Mouse (Mus musculus) hindbrain, postnatal 0 days (tissue): ENCODE results near the gene Csnk1g1. TPM values are rescaled to one million over a fixed set of nuclear protein-coding genes. Genes with fewer than 3 reads are reported as not detected.

Experiments used
- ATAC-seq: fragments of 200-750 bp; cut with Nextera tagmentation; 2 replicates; pipeline ENCODE4 v1.8.0; 2017; ENCODE audit warnings: mild to moderate bottlenecking, moderate TSS enrichment, moderate library complexity
- DNase-seq: peaks from one replicate; pipeline ENCODE4 v3.0.0-alpha.2; 2015; ENCODE audit warnings: low spot score
- H3K27ac ChIP-seq: fragments of 300-500 bp; sonication (generic); 2 replicates; pipeline ENCODE4 v1.5.1; 2014; ENCODE audit warnings: mild to moderate bottlenecking
- H3K27me3 ChIP-seq: fragments of 300-500 bp; sonication (generic); 2 replicates; pipeline ENCODE4 v1.6.1; 2014; ENCODE audit warnings: low read length, mixed read lengths; ENCODE audit not compliant: insufficient read depth
- H3K36me3 ChIP-seq: fragments of 300-500 bp; sonication (generic); 2 replicates; pipeline ENCODE4 v1.6.1; 2014; ENCODE audit warnings: low read length, mixed read lengths; ENCODE audit not compliant: insufficient read depth
- H3K4me1 ChIP-seq: fragments of 300-500 bp; sonication (generic); 2 replicates; pipeline ENCODE4 v1.6.1; 2014; ENCODE audit warnings: antibody characterized with exemption, low read length, mixed read lengths; ENCODE audit not compliant: insufficient read depth
- H3K4me2 ChIP-seq: fragments of 300-500 bp; sonication (generic); 2 replicates; pipeline ENCODE4 v1.6.1; 2014; ENCODE audit warnings: low read depth, mild to moderate bottlenecking, low read length, moderate library complexity, mixed read lengths
- H3K4me3 ChIP-seq: fragments of 300-500 bp; sonication (generic); 2 replicates; pipeline ENCODE4 v1.5.1; 2014; ENCODE audit warnings: low read length
- H3K9ac ChIP-seq: fragments of 300-500 bp; sonication (generic); replicated peaks from 2 replicates; pipeline ENCODE4 v1.6.1; 2014; ENCODE audit warnings: mild to moderate bottlenecking, low read length, moderate library complexity, mixed read lengths
- H3K9me3 ChIP-seq: fragments of 300-500 bp; sonication (generic); 2 replicates; pipeline ENCODE4 v1.6.1; 2016; ENCODE audit warnings: low read length, mixed read lengths
- CTCF ChIP-seq: IDR thresholded peaks from 2 replicates; pipeline ENCODE4 v1.5.1; 2016; ENCODE audit warnings: antibody characterized with exemption, control low read depth, low read depth
- WGBS: fragments of 180-500 bp; shearing (Covaris S2); extraction: QIAGEN DNeasy Blood & Tissue Kit; methylation state at CpG from one replicate; pipeline ENCODE4 v1.1.7; 2014; 5-methylcytosine and 5-hydroxymethylcytosine counted together
- polyA plus RNA-seq: library from polyadenylated mRNA; unstranded; fragments of >200 nt; fragmentation: Nextera tagmentation; extraction: Ambion mirVana; gene quantifications from 2 replicates; pipeline ENCODE4 v1.2.1, GENCODE M21; 2015
- total RNA-seq: library from RNA; depleted of rRNA; stranded (reverse); fragments of >200 nt; gene quantifications from 2 replicates; pipeline ENCODE4 v1.2.3, GENCODE M21; 2014; rRNA removed

Csnk1g1 gene
- total RNA-seq (23.1 and 28.9 TPM in 2 replicates), polyA plus RNA-seq (18.2 and 19.6 TPM in 2 replicates)

DNA sequence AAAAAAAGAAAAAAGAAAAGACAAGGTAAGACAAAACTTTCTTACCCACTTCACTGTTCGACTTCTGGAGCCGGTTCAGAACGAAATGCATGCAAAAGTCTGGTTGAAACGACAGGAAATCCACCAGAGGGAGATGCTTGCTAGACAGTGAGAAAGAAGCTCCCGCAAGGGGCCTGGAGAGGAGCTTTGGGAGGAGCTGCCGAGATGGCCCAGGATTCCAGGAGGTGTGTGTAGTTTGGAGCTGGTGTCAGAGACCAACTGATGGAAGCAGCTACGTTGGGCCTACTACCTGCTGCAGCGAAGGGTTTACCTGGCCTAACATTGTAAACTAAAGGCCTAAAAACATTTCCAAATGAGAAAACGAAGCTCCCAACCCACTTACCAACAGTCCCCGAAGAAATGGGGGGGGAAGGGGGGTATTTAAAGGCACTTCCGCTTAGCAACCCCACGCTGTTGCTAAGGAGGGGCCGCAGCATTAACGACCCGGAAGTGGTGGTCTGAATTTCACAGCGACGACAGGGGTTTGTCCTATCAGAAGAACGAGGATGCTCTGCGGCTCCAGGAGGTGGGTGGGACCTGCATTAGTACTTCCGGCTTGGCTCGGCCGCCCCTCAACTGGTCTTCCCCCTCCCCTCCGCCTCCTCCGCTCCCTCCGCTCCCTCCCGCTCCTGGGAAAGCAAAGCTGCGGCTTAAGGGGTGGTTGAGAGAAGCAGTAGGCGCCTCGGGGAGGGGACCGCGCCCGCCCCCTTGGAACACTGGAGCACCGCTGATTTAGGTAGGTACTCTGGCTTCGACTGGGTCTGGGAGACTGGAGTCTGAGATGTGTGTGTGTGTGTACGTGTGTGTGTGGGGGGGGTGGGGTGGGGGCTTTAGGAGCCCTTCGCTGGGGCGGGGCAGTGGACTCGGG, at the start of gene Csnk1g1, which contains the start of gene Trip4:
Gene Csnk1g1, plus strand, starts transcription at position 531 of the 907 bp plus-strand sequence.
Gene Trip4, minus strand, starts transcription at position 401 of the 907 bp plus-strand sequence.
- ATAC-seq, result peak; percentile 100
- Histone ChIP-seq H3K36me3 (no peaks in the 10 kb centered on the region), H3K4me1 (no peaks in the 10 kb centered on the region), H3K9ac (peak within 1 kb of the TSS; percentile 78), H3K4me2 (peak within 1 kb of the TSS; percentile 83), H3K27me3 (no peaks in the 10 kb centered on the region), H3K4me3 (peak within 1 kb of the TSS; percentile 84), H3K9me3 (no peaks in the 10 kb centered on the region), H3K27ac (peak within 1 kb of the TSS; percentile 85)
- peak; percentile 98 for DNase-seq
- TF ChIP-seq CTCF, result peak; percentile 62
- WGBS, result under 1% methylated on average over 37 of the region's 38 CpGs

DNA sequence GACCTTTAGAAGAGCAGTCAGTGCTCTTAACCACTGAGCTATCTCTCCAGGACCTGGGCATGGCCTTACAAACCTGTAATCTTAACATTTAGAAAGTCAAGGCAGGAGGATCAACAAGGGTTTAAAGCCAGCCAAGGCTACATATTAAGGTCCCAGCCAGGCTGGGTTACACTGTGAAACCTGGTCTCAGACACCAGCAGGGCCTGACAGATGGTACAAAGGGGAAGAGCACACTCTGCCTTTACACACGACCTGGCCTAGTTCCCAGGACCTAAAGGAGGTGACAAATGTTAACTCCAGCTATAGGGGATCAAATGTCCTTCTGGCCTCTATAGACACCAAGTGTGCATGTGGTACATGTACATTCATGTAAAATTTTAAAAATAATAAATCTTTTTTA, 49.1 kb upstream of the Csnk1g1 start:
- Histone ChIP-seq H3K4me3 (no peak overlapping the region), H3K27ac (no peak overlapping the region), H3K9ac (no peak overlapping the region), H3K4me2 (no peak overlapping the region), H3K27me3 (no peaks in the 10 kb centered on the region), H3K4me1 (no peaks in the 10 kb centered on the region), H3K36me3 (peaks cover 22% of the 10 kb centered on the region), H3K9me3 (no peaks in the 10 kb centered on the region)
- ATAC-seq, result no peak
- WGBS, result 58% methylated on average over 1 of the region's 1 CpGs
- no peak for TF ChIP-seq CTCF
- no peak for DNase-seq

DNA sequence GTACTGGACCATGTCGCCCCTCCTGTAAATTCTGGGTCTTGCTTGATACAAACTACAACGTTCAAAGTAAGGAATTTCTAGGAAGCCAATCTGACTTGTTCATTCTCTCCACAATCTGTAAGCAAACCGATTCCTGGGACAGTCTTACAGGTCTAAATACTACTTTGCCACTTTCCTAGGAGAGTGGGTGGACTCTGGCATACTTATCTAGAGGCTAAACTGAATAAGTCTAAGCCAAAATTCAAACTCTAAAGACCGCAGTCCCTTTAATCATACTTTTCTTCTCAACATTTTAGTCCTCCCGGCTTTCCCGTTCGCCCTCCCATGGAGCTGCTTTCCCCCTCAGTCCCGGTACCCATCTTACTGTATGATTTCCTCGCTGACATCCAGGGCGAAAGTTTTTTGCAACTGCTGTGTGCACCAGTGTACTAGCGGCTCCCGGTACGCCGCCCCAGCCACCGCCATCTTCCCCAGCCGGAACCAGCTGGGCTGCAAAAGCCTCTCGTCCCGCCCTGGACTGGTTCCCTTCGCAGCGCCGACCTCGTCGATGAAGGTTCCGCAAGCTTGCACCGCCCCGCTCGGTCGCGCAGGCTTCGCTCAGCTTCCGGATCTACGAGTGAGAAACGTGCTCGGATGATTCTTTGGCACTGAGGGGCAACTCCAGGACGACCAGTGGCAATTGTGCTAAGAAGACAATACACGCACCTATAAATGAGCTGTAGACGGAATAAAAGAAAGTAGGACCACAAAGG, 24.0 kb upstream of the Csnk1g1 start:
- peak; percentile 33 for TF ChIP-seq CTCF
- H3K4me1 ChIP-seq, result peaks cover 4% of the 10 kb centered on the region
- peaks cover 3% of the 10 kb centered on the region; the same call in 1 of the 2 replicates for H3K36me3 ChIP-seq
- no peaks in the 10 kb centered on the region for H3K9me3 ChIP-seq
- no peaks in the 10 kb centered on the region for H3K27me3 ChIP-seq
- peak overlapping the region; percentile 75 for H3K27ac ChIP-seq
- H3K4me2 ChIP-seq, result peak overlapping the region; percentile 82
- WGBS, result under 1% methylated on average over 37 of the region's 37 CpGs
- peak; percentile 96 for DNase-seq
- peak overlapping the region; percentile 66 for H3K4me3 ChIP-seq
- peak overlapping the region; percentile 59 for H3K9ac ChIP-seq
- peak; percentile 99 for ATAC-seq

DNA sequence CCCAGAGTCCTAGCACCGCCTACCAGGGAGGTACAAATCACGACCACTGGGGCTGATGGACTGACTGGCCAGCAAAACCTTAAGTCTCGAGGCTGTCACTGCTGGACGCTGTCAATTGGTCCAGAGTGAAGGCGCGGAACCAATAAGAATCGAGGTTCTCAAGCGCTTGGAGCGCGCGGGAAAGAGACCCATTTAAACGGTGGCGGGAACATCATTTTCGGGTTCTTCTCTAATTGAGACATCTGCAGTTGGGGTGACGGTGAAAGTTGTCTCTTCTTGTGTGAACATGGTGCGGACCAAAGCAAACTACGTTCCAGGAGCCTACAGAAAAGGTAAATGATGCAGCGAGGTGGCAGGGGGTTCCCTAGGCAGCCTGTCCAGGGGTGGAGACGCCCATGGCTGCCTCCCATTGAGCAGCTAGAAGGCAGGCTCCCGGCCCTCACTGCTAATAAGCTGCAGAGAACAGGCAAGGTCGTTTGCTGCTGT, 18.5 kb upstream of the Csnk1g1 start, which contains the start of gene Pclaf:
Gene Pclaf, plus strand, starts transcription at position 95 of the 486 bp plus-strand sequence.
- peak; percentile 7; the same call in 1 of the 2 replicates for TF ChIP-seq CTCF
- ATAC-seq, result peak; percentile 90
- Histone ChIP-seq H3K4me1 (peaks cover 4% of the 10 kb centered on the region), H3K27ac (no peak within 1 kb of the TSS), H3K9ac (peak within 1 kb of the TSS; percentile 45; the same call in 1 of the 2 replicates), H3K9me3 (no peaks in the 10 kb centered on the region), H3K36me3 (no peaks in the 10 kb centered on the region), H3K27me3 (no peaks in the 10 kb centered on the region), H3K4me3 (peak within 1 kb of the TSS; percentile 37), H3K4me2 (peak within 1 kb of the TSS; percentile 77)
- WGBS, result under 1% methylated on average over 21 of the region's 21 CpGs
- peak; percentile 89 for DNase-seq

DNA sequence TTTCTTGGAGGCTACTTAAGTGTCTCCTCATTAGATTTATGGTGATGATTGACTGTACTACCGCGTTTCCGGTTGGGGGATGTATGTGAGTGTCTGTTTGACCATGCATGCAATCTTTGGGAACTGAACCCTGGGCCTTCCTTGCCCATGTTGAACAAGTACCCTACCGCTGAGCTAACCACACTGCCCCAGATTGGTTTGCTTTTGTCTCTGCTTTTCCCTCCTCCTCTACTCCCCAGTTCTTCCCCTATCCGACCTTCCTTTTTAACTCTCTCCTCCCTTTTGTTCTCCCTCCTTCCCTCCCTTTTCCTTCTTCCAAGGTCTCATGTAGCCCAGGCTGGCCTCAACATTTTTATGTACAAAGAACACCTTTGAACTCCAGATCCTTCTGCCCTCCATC, 17.6 kb upstream of the Csnk1g1 start:
- no peak for TF ChIP-seq CTCF
- Histone ChIP-seq H3K9me3 (no peaks in the 10 kb centered on the region), H3K27me3 (no peaks in the 10 kb centered on the region), H3K4me1 (no peaks in the 10 kb centered on the region), H3K4me3 (peak overlapping the region; percentile 37), H3K27ac (no peak overlapping the region), H3K9ac (peak overlapping the region; percentile 45; the same call in 1 of the 2 replicates), H3K36me3 (no peaks in the 10 kb centered on the region), H3K4me2 (peak overlapping the region; percentile 77)
- DNase-seq (no peak), ATAC-seq (no peak)
- WGBS, result 3% methylated on average over 5 of the region's 5 CpGs

DNA sequence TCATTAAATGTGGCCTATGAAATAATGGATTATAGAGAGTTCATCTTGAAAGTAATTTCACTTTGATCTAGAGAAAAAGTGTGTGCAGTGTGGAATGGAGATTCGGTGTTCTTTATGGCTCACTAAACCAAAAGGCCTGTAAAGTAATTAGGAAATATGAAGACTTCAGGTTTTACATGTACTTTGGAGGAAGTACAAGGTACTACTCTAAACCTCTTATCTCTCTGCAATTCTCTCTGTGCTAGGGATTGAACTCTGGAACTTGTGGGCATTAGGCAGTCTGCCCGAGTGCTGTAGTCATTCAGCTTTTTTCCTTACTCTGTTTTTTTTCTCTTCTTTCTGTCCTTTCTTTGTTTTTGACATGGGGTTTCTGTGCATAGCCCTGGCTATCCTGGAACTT, 11.7 kb upstream of the Csnk1g1 start:
- Histone ChIP-seq H3K9me3 (no peaks in the 10 kb centered on the region), H3K4me1 (no peaks in the 10 kb centered on the region), H3K4me3 (no peak overlapping the region), H3K36me3 (no peaks in the 10 kb centered on the region), H3K27me3 (no peaks in the 10 kb centered on the region), H3K4me2 (no peak overlapping the region), H3K27ac (no peak overlapping the region), H3K9ac (no peak overlapping the region)
- WGBS, result 84% methylated on average over 2 of the region's 2 CpGs
- DNase-seq, result no peak
- no peak for ATAC-seq
- TF ChIP-seq CTCF, result no peak
